Mouse (Mus musculus) embryonic facial prominence, embryonic 11.5 days (tissue): ENCODE measurements at regions not wholly inside any gene's neighbourhood (a gene's known extent, or its start where the extent isn't known, plus 50 kb on each side); places are given as distances from the start of the nearest gene placed in this dataset.
A peak's percentile ranks its signal among the peaks of the same experiment; 100 is the strongest.

Source experiments
- ATAC-seq: fragments of 200-750 bp; cut with Nextera tagmentation; replicated peaks from 2 replicates; pipeline ENCODE4 v1.8.0; 2017; ENCODE audit warnings: low read depth; ENCODE audit not compliant: insufficient number of reproducible peaks, low FRiP score, low TSS enrichment
- DNase-seq: peaks from one replicate; pipeline ENCODE4 v3.0.0-alpha.2; 2015; ENCODE audit warnings: low spot score
- H3K27ac ChIP-seq: fragments of 300-500 bp; sonication (generic); replicated peaks from 2 replicates; pipeline ENCODE4 v1.5.1; 2014; ENCODE audit warnings: mild to moderate bottlenecking, low read depth, low read length, control low read depth
- H3K27me3 ChIP-seq: fragments of 300-500 bp; sonication (generic); 2 replicates; pipeline ENCODE4 v1.6.1; 2014; ENCODE audit warnings: mild to moderate bottlenecking, low read length, moderate library complexity, mixed read lengths; ENCODE audit not compliant: control insufficient read depth, insufficient read depth
- H3K36me3 ChIP-seq: fragments of 300-500 bp; sonication (generic); replicated peaks from 2 replicates; pipeline ENCODE4 v1.6.1; 2014; ENCODE audit warnings: low read depth, mild to moderate bottlenecking, low read length, moderate library complexity, mixed read lengths; ENCODE audit not compliant: control insufficient read depth, insufficient read depth
- H3K4me1 ChIP-seq: fragments of 300-500 bp; sonication (generic); 2 replicates; pipeline ENCODE4 v1.6.1; 2014; ENCODE audit warnings: low read length, mixed read lengths; ENCODE audit not compliant: control insufficient read depth, insufficient read depth
- H3K4me2 ChIP-seq: fragments of 300-500 bp; sonication (generic); 2 replicates; pipeline ENCODE4 v1.6.1; 2014; ENCODE audit warnings: low read depth, mild to moderate bottlenecking, control low read depth, low read length, moderate library complexity
- H3K4me3 ChIP-seq: fragments of 300-500 bp; sonication (generic); 2 replicates; pipeline ENCODE4 v1.5.1; 2014; ENCODE audit warnings: low read depth, low read length, control low read depth
- H3K9ac ChIP-seq: fragments of 300-500 bp; sonication (generic); replicated peaks from 2 replicates; pipeline ENCODE4 v1.6.1; 2014; ENCODE audit warnings: mild to moderate bottlenecking, control low read depth, low read length
- H3K9me3 ChIP-seq: fragments of 300-500 bp; sonication (generic); replicated peaks from 2 replicates; pipeline ENCODE4 v1.6.1; 2016; ENCODE audit warnings: mild to moderate bottlenecking, low read length, inconsistent platforms, mixed read lengths; ENCODE audit not compliant: control insufficient read depth
- WGBS: fragments of 180-500 bp; shearing (Covaris S2); extraction: QIAGEN DNeasy Blood & Tissue Kit; methylation state at CpG from one replicate; pipeline ENCODE4 v1.1.7; 2014; 5-methylcytosine and 5-hydroxymethylcytosine counted together

- Histone ChIP-seq H3K9me3 (no peaks in the 10 kb centered on the region), H3K4me2 (no peak overlapping the region)
- WGBS = 79% methylated on average over 6 of the region's 6 CpGs
Measured at GRCm38 (mm10) chr15:52095629-52096190, 1789.0 kb upstream of the Gm7489 start.

DNA sequence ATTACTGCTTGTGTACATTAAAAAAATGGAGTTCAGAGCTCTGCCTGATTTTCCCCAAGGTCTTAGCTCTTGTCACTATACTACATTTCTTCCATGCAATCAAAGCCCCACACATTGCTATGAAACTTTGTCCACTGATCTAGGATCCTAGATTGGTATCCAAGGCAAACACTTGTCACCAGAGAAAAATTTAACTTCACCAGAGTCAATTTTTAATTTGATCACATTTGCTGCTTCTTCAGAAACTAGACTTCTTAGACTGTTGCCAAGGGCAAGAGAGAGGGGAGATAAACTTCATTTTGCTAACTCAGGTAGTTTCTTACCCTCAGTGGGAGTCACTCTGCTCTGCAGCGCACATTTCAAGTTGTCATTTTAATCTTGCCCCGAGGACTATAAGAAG, 1775.9 kb upstream of the Gm7489 start:
- Histone ChIP-seq H3K9ac (no peak overlapping the region), H3K36me3 (no peaks in the 10 kb centered on the region), H3K27ac (no peak overlapping the region), H3K9me3 (no peaks in the 10 kb centered on the region), H3K4me3 (no peak overlapping the region), H3K4me2 (no peak overlapping the region), H3K4me1 (no peaks in the 10 kb centered on the region), H3K27me3 (no peaks in the 10 kb centered on the region)
- no peak for DNase-seq
- 83% methylated on average over 2 of the region's 2 CpGs for whole genome bisulfite sequencing
- ATAC-seq = no peak

More at GRCm38 (mm10) chr15:52095629-52096190, 1789.0 kb upstream of the Gm7489 start:
- Histone ChIP-seq H3K4me1 (no peaks in the 10 kb centered on the region), H3K9ac (no peak overlapping the region), H3K27me3 (no peaks in the 10 kb centered on the region), H3K27ac (no peak overlapping the region), H3K36me3 (no peaks in the 10 kb centered on the region), H3K4me3 (no peak overlapping the region)
- DNase-seq (no peak), ATAC-seq (no peak)

- 83% methylated on average over 2 of the region's 2 CpGs for WGBS
- Histone ChIP-seq H3K4me2 (no peak overlapping the region), H3K9ac (no peak overlapping the region), H3K27me3 (no peaks in the 10 kb centered on the region), H3K9me3 (no peaks in the 10 kb centered on the region), H3K27ac (no peak overlapping the region), H3K36me3 (no peaks in the 10 kb centered on the region), H3K4me3 (no peak overlapping the region), H3K4me1 (no peaks in the 10 kb centered on the region)
- DNase-seq = no peak
- no peak for ATAC-seq
Measured at GRCm38 (mm10) chr15:52114368-52115036, 1770.2 kb upstream of the Gm7489 start.

DNA sequence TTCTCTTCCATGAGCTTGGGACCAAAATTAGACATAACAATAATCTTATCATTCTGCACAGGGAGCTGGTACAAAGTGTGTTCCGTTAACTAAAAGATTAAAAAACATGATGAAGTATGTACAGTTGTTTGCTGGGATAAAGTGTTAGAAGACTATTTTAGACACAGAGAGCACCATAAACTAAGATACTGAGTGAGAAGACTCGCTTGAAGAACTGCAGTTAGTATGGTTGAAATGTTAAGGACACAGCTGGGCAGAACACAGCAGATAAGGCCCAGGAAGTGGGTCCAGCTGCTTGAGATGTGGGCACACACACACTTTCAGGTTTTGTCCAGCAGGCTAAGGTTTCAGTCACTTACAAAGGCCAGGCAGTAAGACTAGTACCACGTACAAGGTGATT, 1748.0 kb upstream of the Gm7489 start:
- no peak for ATAC-seq
- no peak overlapping the region for H3K9ac ChIP-seq
- no peaks in the 10 kb centered on the region for H3K9me3 ChIP-seq
- 79% methylated on average over 3 of the region's 3 CpGs for WGBS
- H3K4me3 ChIP-seq = no peak overlapping the region
- no peak for DNase-seq
- H3K27me3 ChIP-seq = no peaks in the 10 kb centered on the region
- H3K36me3 ChIP-seq = no peaks in the 10 kb centered on the region
- H3K4me1 ChIP-seq = no peaks in the 10 kb centered on the region
- no peak overlapping the region for H3K27ac ChIP-seq
- no peak overlapping the region for H3K4me2 ChIP-seq

- Histone ChIP-seq H3K27me3 (no peaks in the 10 kb centered on the region), H3K9me3 (no peaks in the 10 kb centered on the region), H3K27ac (no peak overlapping the region), H3K4me1 (no peaks in the 10 kb centered on the region), H3K36me3 (no peaks in the 10 kb centered on the region), H3K4me2 (no peak overlapping the region), H3K4me3 (no peak overlapping the region), H3K9ac (no peak overlapping the region)
- 13% methylated on average over 5 of the region's 5 CpGs for WGBS
- ATAC-seq = no peak
- DNase-seq = peak; percentile 68
Measured at GRCm38 (mm10) chr15:52153421-52153820, 1731.3 kb upstream of the Gm7489 start.

DNA sequence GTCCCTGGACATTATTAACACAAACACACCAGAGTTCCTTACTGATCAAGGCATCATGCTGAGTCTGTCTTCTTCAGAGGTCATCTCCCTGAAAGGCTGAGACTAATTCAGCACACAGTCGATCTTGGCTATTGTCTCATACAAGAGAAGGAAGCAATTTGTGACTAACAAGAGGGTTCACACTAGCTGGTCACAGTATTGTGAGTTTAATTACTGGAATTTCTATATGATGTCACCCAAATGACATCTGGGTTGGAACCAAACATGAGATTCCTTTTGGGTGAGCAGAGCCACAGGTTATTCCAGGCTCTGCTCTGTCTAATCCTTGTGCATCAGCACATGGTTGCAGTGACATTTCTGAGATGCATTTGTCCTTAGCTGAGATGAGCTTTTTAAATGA, 1728.9 kb upstream of the Gm7489 start:
- H3K4me1 ChIP-seq = peaks cover 2% of the 10 kb centered on the region; the same call in 1 of the 2 replicates
- H3K36me3 ChIP-seq = no peaks in the 10 kb centered on the region
- 47% methylated on average over 1 of the region's 1 CpGs for WGBS
- H3K9me3 ChIP-seq = no peaks in the 10 kb centered on the region
- H3K27me3 ChIP-seq = no peaks in the 10 kb centered on the region
- no peak overlapping the region for H3K27ac ChIP-seq
- no peak overlapping the region for H3K4me3 ChIP-seq
- ATAC-seq = no peak
- H3K4me2 ChIP-seq = no peak overlapping the region
- no peak for DNase-seq
- no peak overlapping the region for H3K9ac ChIP-seq

GRCm38 (mm10) chr15:52156779-52157178, 1727.9 kb upstream of the Gm7489 start:
- Histone ChIP-seq H3K27me3 (no peaks in the 10 kb centered on the region), H3K9me3 (no peaks in the 10 kb centered on the region), H3K4me2 (no peak overlapping the region), H3K9ac (no peak overlapping the region), H3K4me3 (no peak overlapping the region), H3K27ac (no peak overlapping the region), H3K36me3 (no peaks in the 10 kb centered on the region), H3K4me1 (peaks cover 2% of the 10 kb centered on the region; the same call in 1 of the 2 replicates)
- DNase-seq (no peak), ATAC-seq (no peak)
- 77% methylated on average over 4 of the region's 4 CpGs for WGBS

DNA sequence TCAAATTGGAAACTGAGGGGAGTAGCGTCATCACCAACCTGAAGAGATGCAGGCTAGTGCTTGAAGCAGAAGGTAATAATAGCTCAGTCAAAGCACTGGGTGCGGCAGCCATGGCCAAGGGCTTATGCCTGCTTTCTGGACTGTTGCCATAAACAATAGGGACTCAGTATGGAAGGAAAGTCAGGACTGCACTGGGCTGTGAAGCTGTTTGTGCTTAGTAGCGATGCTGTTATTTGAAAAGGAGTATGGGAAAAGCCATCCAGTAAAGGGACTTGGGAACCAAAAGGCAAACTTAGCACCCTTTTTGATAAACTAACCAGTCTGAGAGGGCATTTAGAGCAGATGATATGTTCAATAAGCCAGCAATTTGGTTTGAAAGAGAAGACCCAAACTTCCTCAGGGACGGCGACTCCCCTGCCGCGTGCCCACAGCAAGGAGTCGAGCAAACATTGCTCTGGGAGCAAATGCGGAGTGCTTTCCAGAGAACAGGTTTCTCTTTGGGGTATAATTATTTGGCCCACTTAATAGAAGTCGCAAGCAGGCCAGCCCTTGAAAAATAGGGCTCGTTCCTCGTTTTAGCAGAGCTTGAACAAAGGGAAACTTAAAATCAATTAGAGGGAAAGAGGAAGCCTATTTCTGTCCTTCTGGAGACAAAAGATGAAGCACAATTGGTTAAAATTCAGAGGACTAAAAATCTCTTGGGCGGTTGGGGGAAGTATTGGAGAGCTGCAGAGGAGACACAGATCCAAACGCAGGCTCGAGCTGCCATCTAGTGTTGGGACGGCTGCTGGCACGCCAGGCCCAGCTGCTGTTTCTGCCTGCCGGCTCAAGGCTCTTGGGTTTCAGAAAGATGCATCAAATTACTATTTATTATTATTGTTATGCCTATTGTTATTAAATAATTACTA, 1724.3 kb upstream of the Gm7489 start:
- peak; percentile 85 for ATAC-seq
- H3K4me3 ChIP-seq = no peak overlapping the region

More for the DNA sequence above, 1724.3 kb upstream of the Gm7489 start:
- Histone ChIP-seq H3K9ac (peak overlapping the region; percentile 19), H3K9me3 (no peaks in the 10 kb centered on the region), H3K36me3 (no peaks in the 10 kb centered on the region), H3K27ac (no peak overlapping the region), H3K4me1 (peaks cover 2% of the 10 kb centered on the region; the same call in 1 of the 2 replicates), H3K27me3 (no peaks in the 10 kb centered on the region), H3K4me2 (peak overlapping the region; percentile 13; the same call in 1 of the 2 replicates)
- peak; percentile 89 for DNase-seq
- 18% methylated on average over 18 of the region's 18 CpGs for WGBS
